Mouse (Mus musculus) heart, embryonic 13.5 days (tissue): ENCODE measurements around the gene Gorasp2. TPM values are rescaled to one million over a fixed set of nuclear protein-coding genes. Genes with fewer than 3 reads are reported as not detected.

Source experiments
- ATAC-seq: fragments of 200-750 bp; cut with Nextera tagmentation; 2 replicates; pipeline ENCODE4 v1.8.0; 2017; ENCODE audit warnings: moderate TSS enrichment; ENCODE audit not compliant: insufficient number of reproducible peaks, low FRiP score, low TSS enrichment; ENCODE audit errors: extremely low read depth
- H3K27ac ChIP-seq: fragments of 300-500 bp; sonication (generic); replicated peaks from 2 replicates; pipeline ENCODE4 v1.5.1; 2015; ENCODE audit warnings: moderate library complexity, mild to moderate bottlenecking, inconsistent platforms
- H3K27me3 ChIP-seq: fragments of 300-500 bp; sonication (generic); replicated peaks from 2 replicates; pipeline ENCODE4 v1.6.1; 2015; ENCODE audit warnings: mild to moderate bottlenecking, inconsistent platforms
- H3K36me3 ChIP-seq: fragments of 300-500 bp; sonication (generic); 2 replicates; pipeline ENCODE4 v1.6.1; 2015; ENCODE audit warnings: mild to moderate bottlenecking, inconsistent platforms
- H3K4me1 ChIP-seq: fragments of 300-500 bp; sonication (generic); 2 replicates; pipeline ENCODE4 v1.6.1; 2015; ENCODE audit warnings: inconsistent platforms
- H3K4me2 ChIP-seq: fragments of 300-500 bp; sonication (generic); 2 replicates; pipeline ENCODE4 v1.6.1; 2015; ENCODE audit warnings: inconsistent platforms, mild to moderate bottlenecking, moderate library complexity
- H3K4me3 ChIP-seq: fragments of 300-500 bp; sonication (generic); 2 replicates; pipeline ENCODE4 v1.5.1; 2015; ENCODE audit warnings: moderate library complexity, mild to moderate bottlenecking, inconsistent platforms
- H3K9ac ChIP-seq: fragments of 300-500 bp; sonication (generic); 2 replicates; pipeline ENCODE4 v1.6.1; 2015; ENCODE audit warnings: inconsistent platforms, mild to moderate bottlenecking, moderate library complexity
- H3K9me3 ChIP-seq: fragments of 300-500 bp; sonication (generic); 2 replicates; pipeline ENCODE4 v1.6.1; 2016; ENCODE audit warnings: inconsistent platforms
- WGBS: fragments of 180-500 bp; shearing (Covaris S2); methylation state at CpG from one replicate; pipeline ENCODE4 v1.1.7; 2015; ENCODE audit warnings: mixed read lengths; 5-methylcytosine and 5-hydroxymethylcytosine counted together
- polyA plus RNA-seq: library from polyadenylated mRNA; unstranded; fragments of >200 nt; fragmentation: Nextera tagmentation; extraction: Ambion mirVana; gene quantifications from 2 replicates; pipeline ENCODE4 v1.2.1, GENCODE M21; 2015

Gorasp2 gene
- polyA plus RNA-seq, 1 experiment from 2014 or later: 147 TPM

DNA sequence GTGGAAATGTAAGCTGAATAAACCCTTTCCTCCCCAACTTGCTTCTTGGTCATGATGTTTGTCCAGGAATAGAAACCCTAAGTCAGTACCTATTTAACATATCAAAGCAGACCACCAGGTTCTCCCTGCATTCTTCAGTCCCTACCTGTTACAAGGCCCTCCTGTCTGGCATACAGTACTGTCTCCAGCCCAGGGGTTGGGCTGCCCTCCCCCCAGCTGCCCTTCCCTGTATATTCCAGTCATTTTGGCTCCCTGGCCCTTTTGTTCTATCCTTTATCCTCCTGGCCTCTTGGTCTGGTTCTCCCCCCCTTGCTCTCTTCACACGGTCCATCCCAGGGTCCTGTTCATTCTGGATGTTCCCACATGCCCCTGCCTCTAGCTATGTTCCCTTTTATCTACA, 30.1 kb upstream of the Gorasp2 start:
- ATAC-seq: no peak
- Histone ChIP-seq H3K36me3 (no peaks in the 10 kb centered on the region), H3K9me3 (0 out of 2 replicates have a peak, but pooled peaks cover 6% of the 10 kb centered on the region), H3K4me3 (no peak overlapping the region), H3K4me2 (no peak overlapping the region), H3K27ac (no peak overlapping the region), H3K27me3 (no peaks in the 10 kb centered on the region), H3K9ac (no peak overlapping the region), H3K4me1 (peaks cover 14% of the 10 kb centered on the region)
- WGBS: 75% methylated on average over 1 of the region's 1 CpGs

GRCm38 (mm10) chr2:70632412-70632811, 29.0 kb upstream of the Gorasp2 start:
- no peak overlapping the region for H3K4me2 ChIP-seq
- peaks cover 14% of the 10 kb centered on the region for H3K4me1 ChIP-seq
- no peak for ATAC-seq
- no peaks in the 10 kb centered on the region for H3K36me3 ChIP-seq
- peaks cover 8% of the 10 kb centered on the region; the same call in 1 of the 2 replicates for H3K9me3 ChIP-seq
- no peak overlapping the region for H3K9ac ChIP-seq
- no peak overlapping the region for H3K4me3 ChIP-seq
- no peak overlapping the region for H3K27ac ChIP-seq
- 77% methylated on average over 1 of the region's 1 CpGs for WGBS
- H3K27me3 ChIP-seq: no peaks in the 10 kb centered on the region

DNA sequence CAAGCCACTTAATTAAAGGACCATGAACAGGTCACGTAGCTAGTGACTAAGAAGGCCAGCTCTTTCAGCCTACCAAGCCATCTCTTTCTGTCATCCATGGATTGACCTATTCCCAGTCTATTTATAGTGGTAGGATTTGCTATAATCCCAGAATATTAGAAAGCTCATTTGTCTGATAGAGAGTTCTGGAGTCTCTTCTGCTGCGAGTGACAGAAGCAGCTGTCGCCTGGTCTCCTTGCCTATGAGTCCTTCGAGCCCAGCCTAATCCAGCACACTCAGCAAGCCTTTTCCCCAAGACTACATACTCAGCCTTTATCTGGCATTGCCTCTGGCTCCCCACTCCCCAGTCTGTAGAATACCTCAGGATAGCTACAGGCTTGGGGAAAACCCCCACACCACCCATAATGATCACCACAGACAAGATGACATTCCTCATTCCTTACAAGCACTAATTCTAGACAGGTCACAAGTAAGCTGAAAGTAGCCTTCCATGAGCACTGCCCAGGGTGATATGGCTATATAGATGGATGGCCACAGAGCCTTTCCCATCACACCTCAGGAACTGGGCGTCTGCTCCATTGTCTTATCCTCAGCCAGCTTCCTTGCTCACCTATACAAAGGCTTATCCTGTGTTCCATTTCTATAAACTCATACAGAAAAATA, 27.2 kb upstream of the Gorasp2 start:
- H3K9me3 ChIP-seq: peaks cover 11% of the 10 kb centered on the region; the same call in 1 of the 2 replicates
- WGBS: 77% methylated on average over 5 of the region's 5 CpGs

GRCm38 (mm10) chr2:70640968-70641367, 20.4 kb upstream of the Gorasp2 start:
- Histone ChIP-seq H3K4me2 (no peak overlapping the region), H3K9ac (no peak overlapping the region), H3K36me3 (no peaks in the 10 kb centered on the region), H3K27me3 (no peaks in the 10 kb centered on the region), H3K4me3 (no peak overlapping the region), H3K27ac (no peak overlapping the region), H3K4me1 (no peaks in the 10 kb centered on the region), H3K9me3 (peaks cover 5% of the 10 kb centered on the region; the same call in 1 of the 2 replicates)
- ATAC-seq: no peak

More for the DNA sequence above, 27.2 kb upstream of the Gorasp2 start:
- ATAC-seq: no peak
- H3K4me2 ChIP-seq: no peak overlapping the region
- no peak overlapping the region for H3K4me3 ChIP-seq
- H3K4me1 ChIP-seq: peaks cover 13% of the 10 kb centered on the region
- no peak overlapping the region for H3K27ac ChIP-seq
- no peaks in the 10 kb centered on the region for H3K36me3 ChIP-seq
- H3K9ac ChIP-seq: no peak overlapping the region
- H3K27me3 ChIP-seq: no peaks in the 10 kb centered on the region

GRCm38 (mm10) chr2:70642971-70643565, 18.3 kb upstream of the Gorasp2 start:
- ATAC-seq: no peak
- Histone ChIP-seq H3K4me2 (no peak overlapping the region), H3K4me3 (no peak overlapping the region), H3K36me3 (no peaks in the 10 kb centered on the region), H3K27me3 (no peaks in the 10 kb centered on the region), H3K27ac (no peak overlapping the region), H3K4me1 (no peaks in the 10 kb centered on the region), H3K9ac (no peak overlapping the region), H3K9me3 (no peaks in the 10 kb centered on the region)
- WGBS: 69% methylated on average over 16 of the region's 16 CpGs

DNA sequence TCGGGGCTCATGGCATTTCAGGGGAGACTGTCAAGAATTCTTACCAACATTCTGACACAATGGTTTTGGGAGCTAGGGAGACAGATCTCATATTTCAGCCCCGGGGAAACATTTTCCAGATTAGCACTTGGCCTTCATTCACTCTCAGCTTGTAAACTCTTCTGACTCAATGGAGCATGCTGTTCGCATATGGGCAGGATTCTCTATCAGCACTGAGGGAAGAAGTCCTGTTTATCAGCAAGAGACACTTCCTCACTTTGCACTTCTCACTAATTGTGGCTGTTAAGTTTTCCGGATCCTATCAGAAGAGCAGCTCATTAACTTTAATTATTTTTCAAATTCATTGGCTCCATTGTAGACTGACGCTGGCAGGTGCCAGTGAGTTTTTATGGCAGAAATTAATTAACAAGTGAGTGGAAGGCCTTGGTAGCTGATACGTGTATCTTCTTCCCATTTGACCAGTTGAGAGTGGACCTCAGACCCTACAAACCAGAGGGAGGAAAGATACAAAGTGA, 16.1 kb upstream of the Gorasp2 start:
- no peaks in the 10 kb centered on the region for H3K4me1 ChIP-seq
- no peak overlapping the region for H3K4me3 ChIP-seq
- H3K4me2 ChIP-seq: no peak overlapping the region
- no peaks in the 10 kb centered on the region for H3K9me3 ChIP-seq
- no peak overlapping the region for H3K27ac ChIP-seq
- no peaks in the 10 kb centered on the region for H3K36me3 ChIP-seq
- no peak overlapping the region for H3K9ac ChIP-seq
- WGBS: 60% methylated on average over 6 of the region's 6 CpGs
- ATAC-seq: no peak
- no peaks in the 10 kb centered on the region for H3K27me3 ChIP-seq

- no peaks in the 10 kb centered on the region for H3K9me3 ChIP-seq
- WGBS: 45% methylated on average over 4 of the region's 4 CpGs
- no peak overlapping the region for H3K27ac ChIP-seq
- no peak overlapping the region for H3K4me3 ChIP-seq
- no peak overlapping the region for H3K4me2 ChIP-seq
- ATAC-seq: no peak
- no peaks in the 10 kb centered on the region for H3K36me3 ChIP-seq
- no peaks in the 10 kb centered on the region for H3K27me3 ChIP-seq
- no peak overlapping the region for H3K9ac ChIP-seq
- no peaks in the 10 kb centered on the region for H3K4me1 ChIP-seq
Observed at GRCm38 (mm10) chr2:70647681-70648080, 13.7 kb upstream of the Gorasp2 start.

GRCm38 (mm10) chr2:70648271-70648670, 13.1 kb upstream of the Gorasp2 start:
- Histone ChIP-seq H3K4me3 (no peak overlapping the region), H3K36me3 (no peaks in the 10 kb centered on the region), H3K27me3 (no peaks in the 10 kb centered on the region), H3K4me2 (no peak overlapping the region), H3K9me3 (no peaks in the 10 kb centered on the region), H3K9ac (no peak overlapping the region), H3K27ac (no peak overlapping the region), H3K4me1 (no peaks in the 10 kb centered on the region)
- ATAC-seq: no peak
- 76% methylated on average over 5 of the region's 5 CpGs for WGBS

- H3K4me2 ChIP-seq: no peak overlapping the region
- H3K9ac ChIP-seq: no peak overlapping the region
- no peak overlapping the region for H3K27ac ChIP-seq
- no peaks in the 10 kb centered on the region; the same call in 1 of the 2 replicates for H3K27me3 ChIP-seq
- H3K9me3 ChIP-seq: no peaks in the 10 kb centered on the region
- no peaks in the 10 kb centered on the region for H3K4me1 ChIP-seq
- WGBS: 84% methylated on average over 4 of the region's 4 CpGs
- H3K36me3 ChIP-seq: no peaks in the 10 kb centered on the region
- ATAC-seq: no peak
- no peak overlapping the region for H3K4me3 ChIP-seq
Observed at GRCm38 (mm10) chr2:70649471-70649870, 11.9 kb upstream of the Gorasp2 start.

DNA sequence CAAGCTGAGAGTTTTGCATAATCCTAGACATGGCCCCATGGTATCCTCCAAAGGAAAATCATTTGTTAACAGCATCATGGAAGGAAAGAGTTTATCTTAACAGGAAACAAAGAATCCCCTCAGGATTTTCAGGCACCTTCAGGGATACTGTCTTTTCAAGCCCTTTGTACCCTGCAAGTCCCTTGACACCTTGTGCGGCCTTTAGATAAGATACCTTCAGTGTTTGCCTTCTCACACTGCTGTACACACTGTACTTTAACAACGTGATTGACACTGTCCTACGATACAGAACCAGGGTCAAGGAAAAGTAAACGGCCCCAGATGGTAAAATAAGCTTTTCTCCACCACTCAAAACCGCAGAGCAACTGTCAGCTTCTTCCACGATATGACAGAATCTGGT, 9.6 kb upstream of the Gorasp2 start:
- no peaks in the 10 kb centered on the region for H3K36me3 ChIP-seq
- no peak overlapping the region for H3K4me3 ChIP-seq
- H3K9ac ChIP-seq: no peak overlapping the region
- H3K9me3 ChIP-seq: no peaks in the 10 kb centered on the region
- WGBS: 28% methylated on average over 6 of the region's 6 CpGs
- H3K4me1 ChIP-seq: no peaks in the 10 kb centered on the region
- H3K27ac ChIP-seq: no peak overlapping the region
- H3K27me3 ChIP-seq: no peaks in the 10 kb centered on the region; the same call in 1 of the 2 replicates
- no peak overlapping the region for H3K4me2 ChIP-seq
- ATAC-seq: no peak

DNA sequence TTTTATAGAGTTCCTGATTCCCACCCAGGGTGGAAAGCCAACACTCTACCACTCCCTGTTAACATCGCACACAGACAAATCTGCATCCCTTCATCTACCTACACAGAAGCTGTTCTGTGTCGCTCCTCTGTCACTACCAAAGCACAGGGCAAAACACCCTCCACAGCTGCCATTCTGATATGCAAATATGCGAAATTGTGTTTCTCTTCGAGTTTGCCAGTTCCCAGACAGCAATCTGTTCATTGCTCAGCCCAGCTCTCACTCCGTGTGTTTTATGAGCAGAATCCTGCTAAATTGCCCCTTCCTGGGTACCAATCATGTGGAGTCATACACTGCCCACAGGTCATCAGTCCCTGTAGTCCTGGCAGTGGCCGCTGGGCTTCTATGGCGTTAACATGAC, 4.3 kb upstream of the Gorasp2 start:
- H3K4me2 ChIP-seq: no peak overlapping the region
- no peaks in the 10 kb centered on the region for H3K9me3 ChIP-seq
- peaks cover 12% of the 10 kb centered on the region; the same call in 1 of the 2 replicates for H3K27me3 ChIP-seq
- ATAC-seq: no peak
- H3K27ac ChIP-seq: no peak overlapping the region
- H3K36me3 ChIP-seq: no peaks in the 10 kb centered on the region
- H3K4me3 ChIP-seq: no peak overlapping the region
- H3K4me1 ChIP-seq: peaks cover 4% of the 10 kb centered on the region; the same call in 1 of the 2 replicates
- WGBS: 59% methylated on average over 7 of the region's 7 CpGs
- no peak overlapping the region for H3K9ac ChIP-seq
